Mouse (Mus musculus): ENCODE measurements around the gene Ccser2. TPM values are rescaled to one million over a fixed set of nuclear protein-coding genes. Genes with fewer than 3 reads are reported as not detected.

Ccser2 gene
- polyA plus RNA-seq, 1 experiment from 2014 or later = 48.0 TPM

DNA sequence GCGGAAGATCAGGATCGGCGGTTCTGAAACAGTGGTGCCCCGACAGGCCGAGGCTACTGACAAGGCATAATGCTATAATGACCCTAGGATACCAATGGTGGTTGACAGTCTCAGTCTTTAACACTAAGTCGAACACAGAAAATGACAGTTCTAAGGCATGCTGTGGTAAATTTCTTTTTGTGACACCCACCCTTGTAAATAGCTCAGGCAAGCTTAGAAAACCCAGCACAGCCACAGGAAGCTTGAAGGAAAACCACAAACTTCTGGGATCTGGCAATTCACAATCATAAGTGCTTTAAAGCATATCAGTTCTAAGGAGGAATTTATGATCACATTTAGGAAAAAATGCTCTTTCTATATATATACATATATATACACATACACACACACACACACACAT lies 53.4 kb downstream of the Ccser2 start:
- no peaks in the 10 kb centered on the region for H3K27me3 ChIP-seq
- TF ChIP-seq CTCF (IDR thresholded peaks at IDR 0.05) = no peak
- in situ Hi-C loops (cut with MboI; ENCODE audit: low pct_unique_long_range_greater_than_20kb) = no loop called here
- POLR2A ChIA-PET = no interaction called here
- DNase-seq (ENCODE audit: low read depth, low spot score) = no peak
- no peak for ATAC-seq
- CTCF ChIA-PET = interaction anchor here (1.0 to 1.4 kb wide), 5 partner anchors 9 to 48 kb away, joined by 3 to 4 read pairs (median 3); no protein-coding TSS in a partner anchor

DNA sequence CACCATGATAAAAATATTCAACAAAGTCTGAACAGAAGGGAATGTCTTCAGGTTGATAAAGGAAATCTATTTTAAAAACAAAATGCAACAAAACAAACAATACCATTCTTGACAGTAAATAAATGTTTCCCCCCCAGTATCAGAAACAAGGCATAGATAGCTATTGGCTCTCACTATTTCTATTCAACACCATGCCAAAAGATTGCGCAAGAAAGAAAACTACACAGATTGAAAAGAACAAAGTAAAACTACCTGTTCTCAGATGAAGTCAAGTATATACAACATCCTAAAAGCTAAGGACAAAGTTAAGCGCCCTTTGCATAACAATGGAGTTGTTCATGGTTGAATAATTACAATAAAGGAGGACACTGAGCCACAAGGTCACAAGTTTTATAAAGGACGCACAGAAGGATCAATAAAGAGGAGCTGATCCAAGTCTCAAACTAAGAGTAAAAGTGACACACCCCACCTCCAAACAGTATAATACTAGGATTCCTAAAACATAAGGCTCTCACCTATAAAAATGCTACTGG lies 54.0 kb downstream of the Ccser2 start:
- H3K27me3 ChIP-seq = no peaks in the 10 kb centered on the region
- ChIA-PET CTCF (interaction anchor here (1.1 to 1.4 kb wide), 4 partner anchors 8 to 28 kb away, joined by 3 to 4 read pairs (median 3); no protein-coding TSS in a partner anchor), POLR2A (interaction anchor here (0.6 kb wide), 1 partner anchor 39 kb away, joined by 3 read pairs; no protein-coding TSS in a partner anchor)
- ATAC-seq (no peak), DNase-seq (ENCODE audit: low read depth, low spot score) (no peak)
- no peak for TF ChIP-seq CTCF (IDR thresholded peaks at IDR 0.05)
- in situ Hi-C loops (cut with MboI; ENCODE audit: low pct_unique_long_range_greater_than_20kb) = no loop called here

DNA sequence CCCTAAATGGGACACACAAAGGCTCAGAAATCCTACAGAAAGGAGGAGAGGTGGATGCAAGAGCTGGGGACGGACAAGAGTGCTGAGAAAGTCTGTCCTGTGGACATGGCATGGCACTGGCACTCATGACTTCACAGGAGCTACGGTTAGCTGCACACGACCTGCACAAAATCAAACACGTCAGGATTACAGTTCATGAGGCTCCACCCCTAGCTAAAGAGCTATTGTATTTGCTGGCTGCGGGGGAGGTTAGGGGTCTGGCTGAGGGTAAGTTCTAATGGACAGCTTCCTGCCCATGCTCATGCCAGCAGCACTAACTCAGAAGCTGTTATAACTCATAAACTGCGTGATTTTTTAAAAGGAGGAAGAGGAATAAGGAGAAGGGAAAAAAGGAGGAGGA lies 56.8 kb downstream of the Ccser2 start:
- peak; percentile 77 for ATAC-seq
- no peaks in the 10 kb centered on the region for H3K27me3 ChIP-seq
- DNase-seq (ENCODE audit: low read depth, low spot score) = no peak
- in situ Hi-C loops (cut with MboI; ENCODE audit: low pct_unique_long_range_greater_than_20kb) = no loop called here
- no peak for TF ChIP-seq CTCF (IDR thresholded peaks at IDR 0.05)
- ChIA-PET POLR2A (no interaction called here), CTCF (interaction anchor here (0.6 to 1.7 kb wide), 3 partner anchors 11 to 22 kb away, joined by 3 to 7 read pairs (median 5); no protein-coding TSS in a partner anchor)

DNA sequence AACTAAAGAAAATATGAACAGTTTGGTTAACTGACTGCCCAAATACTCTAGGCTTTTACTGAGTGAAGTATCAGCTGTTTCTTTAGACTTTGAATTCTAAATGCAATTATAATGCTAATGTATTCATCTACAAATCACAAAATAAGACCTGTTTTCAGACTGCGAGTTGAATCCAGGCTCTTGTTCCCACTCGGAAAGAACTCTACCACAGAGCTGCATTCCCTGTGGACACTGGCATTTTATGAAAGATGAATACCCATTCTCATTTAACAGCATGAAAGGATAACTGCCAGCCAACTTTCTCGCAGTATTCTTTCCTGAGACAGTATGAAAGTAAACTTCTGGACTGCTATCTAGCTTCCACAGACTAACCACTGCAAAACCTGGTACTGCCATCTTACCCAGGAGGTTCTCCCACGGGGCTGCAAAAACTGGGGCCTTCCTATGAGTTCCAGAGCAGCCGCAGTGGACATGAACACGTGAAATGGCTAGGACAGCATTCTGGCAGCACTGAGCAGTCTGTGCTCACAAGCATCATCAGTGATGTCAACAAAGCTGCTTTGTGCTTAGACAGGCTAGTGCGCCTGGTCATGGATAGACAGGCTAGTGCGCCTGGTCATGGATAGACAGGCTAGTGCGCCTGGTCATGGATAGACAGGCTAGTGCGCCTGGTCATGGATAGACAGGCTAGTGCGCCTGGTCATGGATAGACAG lies 62.6 kb downstream of the Ccser2 start:
- in situ Hi-C loops (cut with MboI; ENCODE audit: low pct_unique_long_range_greater_than_20kb) = no loop called here
- POLR2A ChIA-PET = no interaction called here
- CTCF ChIA-PET = interaction anchor here (0.9 kb wide), 1 partner anchor 9 kb away, joined by 4 read pairs; no protein-coding TSS in a partner anchor
- no peaks in the 10 kb centered on the region for H3K27me3 ChIP-seq
- ATAC-seq (no peak), DNase-seq (ENCODE audit: low read depth, low spot score) (no peak)
- no peak for TF ChIP-seq CTCF (IDR thresholded peaks at IDR 0.05)

DNA sequence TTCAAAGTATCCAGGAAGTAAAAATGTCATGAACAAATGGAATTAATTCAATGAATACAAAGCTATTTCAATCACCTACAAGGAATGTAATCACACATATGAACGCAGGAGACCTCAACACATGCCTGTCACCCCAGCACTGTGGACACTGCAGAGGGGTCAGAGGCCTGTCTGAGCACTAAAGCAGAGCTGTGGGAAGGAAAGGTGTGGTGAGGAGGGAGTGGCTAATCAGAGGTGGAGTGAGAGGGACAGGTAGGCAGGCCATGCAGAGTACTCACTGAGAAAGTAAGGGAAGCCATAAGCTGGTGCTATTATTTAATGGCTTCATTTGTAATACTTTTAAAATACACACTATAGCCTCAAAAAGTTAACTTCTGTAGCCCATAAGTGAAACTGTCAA lies 64.4 kb downstream of the Ccser2 start:
- H3K27me3 ChIP-seq = no peaks in the 10 kb centered on the region
- in situ Hi-C loops (cut with MboI; ENCODE audit: low pct_unique_long_range_greater_than_20kb) = no loop called here
- CTCF ChIA-PET = interaction anchor here (1.0 to 1.4 kb wide), 3 partner anchors 13 to 33 kb away, joined by 3 read pairs; no protein-coding TSS in a partner anchor
- TF ChIP-seq CTCF (IDR thresholded peaks at IDR 0.05) = no peak
- no peak for DNase-seq (ENCODE audit: low read depth, low spot score)
- POLR2A ChIA-PET = no interaction called here
- no peak for ATAC-seq

DNA sequence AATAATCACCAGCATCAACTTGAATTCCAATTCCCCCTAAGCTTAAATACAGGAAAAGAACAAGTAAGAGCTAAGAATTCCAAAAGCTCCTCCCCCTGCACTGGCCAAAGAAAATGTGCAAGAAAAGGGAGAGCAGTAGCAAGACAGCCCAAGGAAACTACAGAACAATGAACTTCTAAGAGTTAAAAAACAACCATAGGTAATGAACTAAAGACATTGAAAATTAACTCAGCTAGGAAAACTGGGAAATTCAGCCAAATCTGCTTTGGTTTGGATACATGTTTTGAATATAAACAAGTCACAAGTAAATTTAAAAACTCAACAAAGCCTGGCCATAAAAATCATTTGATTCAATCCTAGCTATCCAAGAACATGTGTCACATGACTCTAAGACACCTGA lies 67.7 kb downstream of the Ccser2 start:
- no peak for DNase-seq (ENCODE audit: low read depth, low spot score)
- TF ChIP-seq CTCF (IDR thresholded peaks at IDR 0.05) = no peak
- ChIA-PET CTCF (interaction anchor here (1.0 to 2.4 kb wide), 5 partner anchors 11 to 37 kb away, joined by 3 to 7 read pairs (median 3); no protein-coding TSS in a partner anchor), POLR2A (no interaction called here)
- in situ Hi-C loops (cut with MboI; ENCODE audit: low pct_unique_long_range_greater_than_20kb) = no loop called here
- ATAC-seq = no peak
- no peaks in the 10 kb centered on the region for H3K27me3 ChIP-seq

DNA sequence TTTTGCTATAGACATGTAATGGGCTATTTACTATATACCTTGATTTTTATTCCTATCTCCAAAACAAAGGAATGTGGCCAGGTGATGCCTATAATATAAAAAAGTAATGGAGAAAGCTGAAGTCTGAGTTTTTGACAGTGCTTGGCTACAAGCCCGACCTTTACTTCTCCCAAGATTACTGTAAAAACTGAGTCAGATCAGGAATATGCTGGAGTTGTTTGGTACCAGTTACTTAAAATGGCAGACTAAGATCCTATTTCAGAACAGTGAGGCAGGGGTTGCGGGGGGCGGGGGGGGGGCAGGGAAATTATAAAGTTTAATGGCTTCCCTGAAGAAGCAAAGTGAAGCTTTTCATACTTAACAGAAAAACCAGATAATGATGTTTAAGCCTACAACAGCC lies 73.9 kb downstream of the Ccser2 start:
- in situ Hi-C loops (cut with MboI; ENCODE audit: low pct_unique_long_range_greater_than_20kb) = no loop called here
- ATAC-seq (no peak), DNase-seq (ENCODE audit: low read depth, low spot score) (no peak)
- H3K27me3 ChIP-seq = no peaks in the 10 kb centered on the region
- POLR2A ChIA-PET = no interaction called here
- TF ChIP-seq CTCF (IDR thresholded peaks at IDR 0.05) = no peak
- CTCF ChIA-PET = interaction anchor here (0.8 kb wide), 1 partner anchor 27 kb away, joined by 4 read pairs; no protein-coding TSS in a partner anchor

DNA sequence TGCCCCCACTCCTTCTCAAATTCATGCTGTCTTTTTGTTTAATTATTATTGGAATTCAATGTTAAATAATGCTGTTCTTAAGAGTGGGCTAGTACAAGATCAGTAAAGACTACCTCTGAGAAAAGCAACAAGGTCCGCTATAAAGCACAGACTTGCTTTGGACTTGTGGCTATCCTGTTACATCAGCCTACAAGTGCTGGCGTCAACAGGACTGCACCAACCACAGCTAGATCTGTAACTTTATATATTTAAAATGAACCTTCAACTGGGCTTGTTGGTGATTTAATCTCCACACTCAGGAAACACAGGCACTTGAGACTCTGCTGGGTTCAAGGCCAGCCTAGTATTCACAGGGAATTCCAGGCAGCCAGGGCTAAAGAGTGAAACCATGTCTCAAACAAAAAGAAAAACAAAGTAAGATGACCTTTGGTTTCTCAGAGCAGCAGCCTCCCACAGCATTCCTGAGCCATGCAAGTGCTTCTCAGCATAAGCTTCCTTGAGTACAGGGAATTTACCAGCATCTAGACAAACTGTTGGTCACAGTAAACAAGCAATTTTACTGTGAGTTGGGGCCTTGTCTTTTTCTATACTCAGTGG lies 75.7 kb downstream of the Ccser2 start:
- TF ChIP-seq CTCF (IDR thresholded peaks at IDR 0.05) = no peak
- ChIA-PET CTCF (no interaction called here), POLR2A (no interaction called here)
- peak; percentile 41 for DNase-seq (ENCODE audit: low read depth, low spot score)
- in situ Hi-C loops (cut with MboI; ENCODE audit: low pct_unique_long_range_greater_than_20kb) = no loop called here
- H3K27me3 ChIP-seq = no peaks in the 10 kb centered on the region
- peak; percentile 94 for ATAC-seq

DNA sequence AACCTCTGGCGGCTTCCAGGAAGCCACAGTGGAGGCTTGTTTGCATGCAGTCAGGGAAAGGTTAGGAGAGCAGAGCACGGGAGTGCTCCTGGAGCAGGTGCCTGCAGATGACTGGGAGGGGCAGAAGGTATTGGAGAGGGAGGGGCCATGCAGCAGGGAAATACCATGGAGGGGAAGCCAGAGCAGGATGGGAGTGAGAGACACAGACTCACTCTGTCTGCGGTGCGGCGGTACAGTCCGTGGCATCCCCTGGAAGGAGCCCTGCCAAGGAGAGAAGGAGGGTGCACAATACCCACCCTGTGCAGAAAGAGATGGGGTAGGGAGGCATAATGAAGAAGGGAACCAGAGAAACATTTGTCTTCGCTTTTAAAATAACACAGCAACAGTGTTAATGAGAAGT lies 78.4 kb downstream of the Ccser2 start:
- H3K27me3 ChIP-seq = no peaks in the 10 kb centered on the region
- ATAC-seq (no peak), DNase-seq (ENCODE audit: low read depth, low spot score) (no peak)
- TF ChIP-seq CTCF (IDR thresholded peaks at IDR 0.05) = no peak
- ChIA-PET CTCF (no interaction called here), POLR2A (no interaction called here)
- in situ Hi-C loops (cut with MboI; ENCODE audit: low pct_unique_long_range_greater_than_20kb) = no loop called here

DNA sequence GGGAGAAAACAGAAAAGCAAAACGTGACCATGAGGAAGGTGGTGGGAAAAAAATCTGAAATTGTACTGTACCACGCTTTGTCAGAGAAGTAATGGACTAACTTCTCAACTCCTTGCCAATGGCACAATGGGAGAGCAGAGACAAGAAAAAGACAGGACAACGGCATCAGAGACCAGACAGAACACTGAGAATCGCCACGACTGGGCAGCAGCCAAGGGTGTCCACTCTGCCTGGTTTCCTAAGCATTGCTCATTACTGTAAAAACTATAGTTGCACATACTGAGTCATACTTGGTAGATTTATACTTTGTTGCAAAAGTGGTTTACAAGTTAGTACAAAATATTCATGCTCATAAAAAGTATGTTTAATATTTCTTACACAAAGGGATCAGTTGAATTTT lies 82.9 kb downstream of the Ccser2 start:
- no peaks in the 10 kb centered on the region for H3K27me3 ChIP-seq
- ChIA-PET CTCF (interaction anchor here (0.7 kb wide), 1 partner anchor 10 kb away, joined by 4 read pairs; no protein-coding TSS in a partner anchor), POLR2A (interaction anchor here (1.7 kb wide), 1 partner anchor 10 kb away, joined by 5 read pairs; no protein-coding TSS in a partner anchor)
- peak; percentile 42 for ATAC-seq
- TF ChIP-seq CTCF (IDR thresholded peaks at IDR 0.05) = no peak
- DNase-seq (ENCODE audit: low read depth, low spot score) = no peak
- in situ Hi-C loops (cut with MboI; ENCODE audit: low pct_unique_long_range_greater_than_20kb) = loop anchor here (10.0 kb wide), 1 partner anchor 49 kb away; no protein-coding TSS in a partner anchor
